Mouse (Mus musculus) MEL (cell line): ENCODE measurements around the gene Mycn. TPM values are rescaled to one million over a fixed set of nuclear protein-coding genes. Genes with fewer than 3 reads are reported as not detected.

ENCODE experiments used
- DNase-seq: peaks from one replicate; pipeline ENCODE4 v3.0.0; 2011; ENCODE audit warnings: low read depth, low spot score
- H3K27ac ChIP-seq: 2 replicates; pipeline ENCODE4 v1.5.1; 2012; ENCODE audit warnings: low read depth, mild to moderate bottlenecking, control low read depth, low read length, moderate library complexity; ENCODE audit not compliant: control insufficient read depth
- H3K27me3 ChIP-seq, 2 experiments: fragments of 150-350 bp in 1 of 2; sonication (generic) in 1 of 2; 2 replicates each; pipeline ENCODE4 v1.6.1; 2012; ENCODE audit warnings: low read length in 2 of 2, mild to moderate bottlenecking in 2 of 2, improper control_type of control experiment in 1 of 2, moderate library complexity in 1 of 2; ENCODE audit not compliant: insufficient read depth in 2 of 2, control insufficient read depth in 1 of 2
- H3K36me3 ChIP-seq, 2 experiments: 2 replicates each; pipeline ENCODE4 v1.6.1; 2012 to 2014; ENCODE audit warnings: low read length in 2 of 2, improper control_type of control experiment in 1 of 2, inconsistent platforms in 1 of 2, mild to moderate bottlenecking in 1 of 2; ENCODE audit not compliant: insufficient read depth in 2 of 2, control insufficient read depth in 1 of 2
- H3K4me1 ChIP-seq, 2 experiments: fragments of 150-350 bp in 1 of 2; sonication (generic) in 1 of 2; 2 replicates each; pipeline ENCODE4 v1.6.1; 2012; ENCODE audit warnings: low read length in 2 of 2, improper control_type of control experiment in 1 of 2, mild to moderate bottlenecking in 1 of 2; ENCODE audit not compliant: insufficient read depth in 2 of 2, control insufficient read depth in 1 of 2
- H3K4me3 ChIP-seq, 2 experiments: fragments of 150-350 bp in 1 of 2; sonication (generic) in 1 of 2; 2 replicates each; pipeline ENCODE4 v1.5.1; 2012; ENCODE audit warnings: low read depth in 2 of 2, low read length in 2 of 2, mild to moderate bottlenecking in 2 of 2, moderate library complexity in 2 of 2, control low read depth in 1 of 2, improper control_type of control experiment in 1 of 2; ENCODE audit not compliant: control insufficient read depth in 1 of 2, insufficient read depth in 1 of 2
- H3K79me2 ChIP-seq: 2 replicates; pipeline ENCODE4 v1.6.1; 2012; ENCODE audit warnings: mild to moderate bottlenecking, low read length, moderate library complexity; ENCODE audit not compliant: control insufficient read depth, poor library complexity, insufficient read depth
- H3K9ac ChIP-seq: 2 replicates; pipeline ENCODE4 v1.6.1; 2012; ENCODE audit warnings: low read depth, mild to moderate bottlenecking, control low read depth, low read length, moderate library complexity; ENCODE audit not compliant: control insufficient read depth, poor library complexity, severe bottlenecking
- H3K9me3 ChIP-seq: fragments of 150-350 bp; sonication (generic); replicated peaks from 2 replicates; pipeline ENCODE4 v1.6.1; 2012; ENCODE audit warnings: mild to moderate bottlenecking, low read length, improper control_type of control experiment, moderate library complexity; ENCODE audit not compliant: insufficient read depth
- BHLHE40 ChIP-seq: IDR thresholded peaks from 2 replicates; pipeline ENCODE4 v1.6.1; 2012; ENCODE audit warnings: low read depth, mild to moderate bottlenecking, inconsistent platforms, low read length, improper control_type of control experiment, borderline replicate concordance
- CHD1 ChIP-seq: IDR thresholded peaks from 2 replicates; pipeline ENCODE4 v1.6.1; 2012; ENCODE audit warnings: low read depth, mild to moderate bottlenecking, inconsistent platforms, low read length, improper control_type of control experiment
- CHD2 ChIP-seq: IDR thresholded peaks from 2 replicates; pipeline ENCODE4 v1.6.1; 2011; ENCODE audit warnings: low read length, improper control_type of control experiment
- CTCF ChIP-seq, 3 experiments: IDR thresholded peaks in 2 of 3; conservative IDR thresholded peaks in 1 of 3; 2 replicates each; pipeline ENCODE4 v1.5.1; 2011 to 2012; ENCODE audit warnings: low read length in 3 of 3, low read depth in 2 of 3, mild to moderate bottlenecking in 2 of 3, improper control_type of control experiment in 1 of 3, inconsistent platforms in 1 of 3, mixed read lengths in 1 of 3, moderate library complexity in 1 of 3; ENCODE audit not compliant: control insufficient read depth in 1 of 3, insufficient read depth in 1 of 3, poor library complexity in 1 of 3, severe bottlenecking in 1 of 3
- E2F4 ChIP-seq: IDR thresholded peaks from 2 replicates; pipeline ENCODE4 v1.6.1; 2011; ENCODE audit warnings: low read depth, low read length, improper control_type of control experiment, borderline replicate concordance
- ELF1 ChIP-seq: IDR thresholded peaks from 2 replicates; pipeline ENCODE4 v1.6.1; 2014; ENCODE audit warnings: low read depth, mild to moderate bottlenecking, inconsistent platforms, low read length, improper control_type of control experiment, moderate library complexity
- EP300 ChIP-seq, 2 experiments: IDR thresholded peaks; 2 replicates each; pipeline ENCODE4 v1.6.1; 2011; ENCODE audit warnings: improper control_type of control experiment in 2 of 2, low read length in 2 of 2, low read depth in 1 of 2, mild to moderate bottlenecking in 1 of 2
- ETS1 ChIP-seq: IDR thresholded peaks from 2 replicates; pipeline ENCODE4 v1.6.1; 2012; ENCODE audit warnings: low read depth, mild to moderate bottlenecking, inconsistent platforms, low read length, improper control_type of control experiment, moderate library complexity
- HCFC1 ChIP-seq: IDR thresholded peaks from 2 replicates; pipeline ENCODE4 v1.6.1; 2012; ENCODE audit warnings: low read depth, mild to moderate bottlenecking, inconsistent platforms, low read length, improper control_type of control experiment, moderate library complexity
- JUND ChIP-seq: IDR thresholded peaks from 2 replicates; pipeline ENCODE4 v1.6.1; 2011; ENCODE audit warnings: low read depth, mild to moderate bottlenecking, improper control_type of control experiment, low read length
- KAT2A ChIP-seq: conservative IDR thresholded peaks from 2 replicates; pipeline ENCODE4 v1.6.1; 2012; ENCODE audit warnings: low read depth, low read length, improper control_type of control experiment, inconsistent platforms
- MAX ChIP-seq: IDR thresholded peaks from 2 replicates; pipeline ENCODE4 v1.6.1; 2011; ENCODE audit warnings: low read length, improper control_type of control experiment
- MYB ChIP-seq: IDR thresholded peaks from 2 replicates; pipeline ENCODE4 v1.6.1; 2011; ENCODE audit warnings: mild to moderate bottlenecking, low read depth, low read length, improper control_type of control experiment
- MYC ChIP-seq: IDR thresholded peaks from 2 replicates; pipeline ENCODE4 v1.6.1; 2011; ENCODE audit warnings: low read depth, mild to moderate bottlenecking, low read length, improper control_type of control experiment, moderate library complexity
- NELFE ChIP-seq: IDR thresholded peaks from 2 replicates; pipeline ENCODE4 v1.6.1; 2011; ENCODE audit warnings: low read depth, low read length, improper control_type of control experiment
- POLR2AphosphoS2 ChIP-seq: IDR thresholded peaks from 2 replicates; pipeline ENCODE4 v1.6.1; 2011; ENCODE audit warnings: low read length, improper control_type of control experiment
- POLR2AphosphoS5 ChIP-seq: IDR thresholded peaks from 2 replicates; pipeline ENCODE4 v1.6.1; 2012; ENCODE audit warnings: low read depth, borderline replicate concordance, mild to moderate bottlenecking, inconsistent platforms, low read length, moderate library complexity, mixed read lengths
- SIN3A ChIP-seq: IDR thresholded peaks from 2 replicates; pipeline ENCODE4 v1.6.1; 2012; ENCODE audit warnings: low read length, improper control_type of control experiment, inconsistent platforms
- TAL1 ChIP-seq: IDR thresholded peaks from 2 replicates; pipeline ENCODE4 v1.6.1; 2012; ENCODE audit warnings: mild to moderate bottlenecking, inconsistent platforms, low read length, moderate library complexity, mixed read lengths
- TCF12 ChIP-seq: IDR thresholded peaks from 2 replicates; pipeline ENCODE4 v1.6.1; 2014; ENCODE audit warnings: low read depth, mild to moderate bottlenecking, inconsistent platforms, low read length, improper control_type of control experiment, moderate library complexity
- USF1 ChIP-seq: IDR thresholded peaks from 2 replicates; pipeline ENCODE4 v1.6.1; 2014; ENCODE audit warnings: low read depth, mild to moderate bottlenecking, inconsistent platforms, low read length, improper control_type of control experiment, moderate library complexity
- ZC3H11A ChIP-seq: IDR thresholded peaks from 2 replicates; pipeline ENCODE4 v1.6.1; 2012; ENCODE audit warnings: low read depth, mild to moderate bottlenecking, inconsistent platforms, low read length, improper control_type of control experiment
- ZKSCAN1 ChIP-seq: IDR thresholded peaks from 2 replicates; pipeline ENCODE4 v1.6.1; 2012; ENCODE audit warnings: low read depth, mild to moderate bottlenecking, inconsistent platforms, low read length, improper control_type of control experiment, moderate library complexity
- ZMIZ1 ChIP-seq: IDR thresholded peaks from 2 replicates; pipeline ENCODE4 v1.6.1; 2012; ENCODE audit warnings: low read depth, mild to moderate bottlenecking, inconsistent platforms, low read length, improper control_type of control experiment, moderate library complexity
- polyA plus RNA-seq, 2 experiments: library from polyadenylated mRNA; stranded (reverse) in 1 of 2; unstranded in 1 of 2; fragments of >175 nt in 1 of 2; fragments of >200 nt in 1 of 2; gene quantifications; 2 replicates each; pipeline versions ENCODE4 v1.2.1 to v1.2.4; 2012; ENCODE audit warnings: low replicate concordance in 2 of 2, low read depth in 1 of 2; ENCODE audit not compliant: insufficient read length in 2 of 2, insufficient read depth in 1 of 2, missing spikeins in 1 of 2
- total RNA-seq: library from RNA; depleted of rRNA; stranded (reverse); fragments of 300-350 nt; gene quantifications from 2 replicates; pipeline ENCODE4 v1.2.3, GENCODE M21; 2012

Gene Mycn
- total and polyA plus RNA-seq, 3 experiments, result not detected

GRCm38 (mm10) chr12:12983032-12983431 is 41.3 kb upstream of the Mycn start:
- H3K4me1 ChIP-seq, result no peaks in the 10 kb centered on the region
- no peak for DNase-seq
- H3K27ac ChIP-seq, result no peak overlapping the region
- no peak overlapping the region for H3K9ac ChIP-seq
- no peaks in the 10 kb centered on the region for H3K9me3 ChIP-seq
- no peaks in the 10 kb centered on the region for H3K36me3 ChIP-seq
- no peak overlapping the region for H3K4me3 ChIP-seq
- H3K27me3 ChIP-seq, result no peaks in the 10 kb centered on the region
- TF ChIP-seq SIN3A (no peak), CHD1 (no peak), CTCF (IDR thresholded peaks at IDR 0.05 in 2 of 3, conservative IDR thresholded peaks at IDR 0.05 in 1 of 3; ENCODE audit: control insufficient read depth in 1 of 3, insufficient read depth in 1 of 3, low read depth in 2 of 3, low read length in 3 of 3, poor library complexity in 1 of 3, severe bottlenecking in 1 of 3) (no peak), ZC3H11A (no peak), ZKSCAN1 (no peak), TAL1 (no peak)
- H3K79me2 ChIP-seq, result no peaks in the 10 kb centered on the region

GRCm38 (mm10) chr12:12975397-12975796 is 33.7 kb upstream of the Mycn start:
- H3K79me2 ChIP-seq, result no peaks in the 10 kb centered on the region
- no peaks in the 10 kb centered on the region for H3K4me1 ChIP-seq
- no peak for TF ChIP-seq ELF1
- TF ChIP-seq E2F4, result no peak
- no peak for TF ChIP-seq POLR2AphosphoS2
- no peak for TF ChIP-seq KAT2A
- no peak for TF ChIP-seq TCF12
- TF ChIP-seq POLR2AphosphoS5, result no peak
- no peak for TF ChIP-seq ZKSCAN1
- no peak for TF ChIP-seq BHLHE40
- no peak for TF ChIP-seq ZC3H11A
- TF ChIP-seq EP300 (IDR thresholded peaks at IDR 0.05; ENCODE audit: low read depth in 1 of 2, low read length in 2 of 2), result no peak
- TF ChIP-seq JUND, result no peak
- no peak for DNase-seq
- H3K27ac ChIP-seq, result no peak overlapping the region
- no peaks in the 10 kb centered on the region for H3K36me3 ChIP-seq
- no peak overlapping the region for H3K4me3 ChIP-seq
- H3K9ac ChIP-seq, result no peak overlapping the region
- no peaks in the 10 kb centered on the region for H3K27me3 ChIP-seq
- H3K9me3 ChIP-seq, result no peaks in the 10 kb centered on the region

- DNase-seq, result no peak
- Histone ChIP-seq H3K4me1 (no peaks in the 10 kb centered on the region), H3K4me3 (no peak overlapping the region), H3K36me3 (no peaks in the 10 kb centered on the region), H3K79me2 (no peaks in the 10 kb centered on the region), H3K9ac (no peak overlapping the region), H3K9me3 (no peaks in the 10 kb centered on the region), H3K27ac (no peak overlapping the region), H3K27me3 (no peaks in the 10 kb centered on the region)
- TF ChIP-seq ZMIZ1 (no peak), MYB (no peak), BHLHE40 (no peak), CHD2 (no peak), E2F4 (no peak), USF1 (no peak), JUND (no peak), EP300 (IDR thresholded peaks at IDR 0.05; ENCODE audit: low read depth in 1 of 2, low read length in 2 of 2) (no peak), HCFC1 (no peak), NELFE (no peak), POLR2AphosphoS2 (no peak), SIN3A (no peak), MAX (no peak), ETS1 (no peak), MYC (no peak), TCF12 (no peak)
- TF ChIP-seq, all 39 proteins: peak for 0
These were observed 31.2 kb upstream of the Mycn start for GRCm38 (mm10) chr12:12972756-12973435.
